Mouse (Mus musculus): ENCODE measurements around the gene Ank3.

GRCm38 (mm10) chr10:69478831-69479230, 80.3 kb downstream of the Ank3 start:
- no peak for TF ChIP-seq CTCF (conservative IDR thresholded peaks at IDR 0.05; ENCODE audit: insufficient read depth, insufficient read length, low read depth, low read length)
- TF ChIP-seq POLR2A (IDR thresholded peaks at IDR 0.05; ENCODE audit: low read depth, low read length), result no peak
